Mouse (Mus musculus): Measurements from ENCODE around the gene Bin2.

DNA sequence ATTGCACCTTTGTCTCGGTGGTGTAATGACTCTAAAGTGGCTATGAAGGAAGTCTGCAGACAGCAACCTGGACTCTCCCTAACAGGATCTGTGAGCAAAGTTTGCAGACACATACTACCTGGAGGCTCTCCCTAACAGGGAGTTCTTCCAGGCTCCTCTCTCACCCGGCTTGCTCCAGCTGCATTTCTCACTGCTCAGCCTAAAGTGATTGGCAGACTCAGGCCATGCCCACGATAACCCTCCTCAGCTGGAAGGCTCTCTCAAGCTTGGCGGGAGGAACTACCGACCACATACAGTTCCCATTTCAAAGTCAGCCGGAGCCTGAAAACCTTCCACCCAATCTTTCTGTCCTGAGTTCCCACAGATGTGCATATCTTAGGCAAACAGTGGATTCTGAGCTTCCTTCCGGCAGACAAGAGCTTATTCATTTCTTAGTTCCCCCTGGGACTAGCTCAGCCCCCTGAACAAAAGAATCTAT, 3.1 kb downstream of the Bin2 start:
- no peak for TF ChIP-seq CTCF (IDR thresholded peaks at IDR 0.05; ENCODE audit: control insufficient read depth, insufficient read depth, insufficient read length)
- no peak for TF ChIP-seq CEBPB (IDR thresholded peaks at IDR 0.05; ENCODE audit: low read depth)
- no peak for TF ChIP-seq MYOG (IDR thresholded peaks at IDR 0.05; ENCODE audit: control insufficient read depth, extremely low read depth, insufficient read length)
- no peak for TF ChIP-seq USF1 (IDR thresholded peaks at IDR 0.05; ENCODE audit: low read depth)
- TF ChIP-seq MAX (IDR thresholded peaks at IDR 0.05) = no peak
- no peak for TF ChIP-seq MYOD1 (IDR thresholded peaks at IDR 0.05; ENCODE audit: control insufficient read depth, insufficient read length, low read depth)
- TF ChIP-seq FOSL1 (IDR thresholded peaks at IDR 0.05; ENCODE audit: insufficient read depth, low read length, poor library complexity, severe bottlenecking) = no peak

All from C2C12 (cell line).